In the genomic region with DNA sequence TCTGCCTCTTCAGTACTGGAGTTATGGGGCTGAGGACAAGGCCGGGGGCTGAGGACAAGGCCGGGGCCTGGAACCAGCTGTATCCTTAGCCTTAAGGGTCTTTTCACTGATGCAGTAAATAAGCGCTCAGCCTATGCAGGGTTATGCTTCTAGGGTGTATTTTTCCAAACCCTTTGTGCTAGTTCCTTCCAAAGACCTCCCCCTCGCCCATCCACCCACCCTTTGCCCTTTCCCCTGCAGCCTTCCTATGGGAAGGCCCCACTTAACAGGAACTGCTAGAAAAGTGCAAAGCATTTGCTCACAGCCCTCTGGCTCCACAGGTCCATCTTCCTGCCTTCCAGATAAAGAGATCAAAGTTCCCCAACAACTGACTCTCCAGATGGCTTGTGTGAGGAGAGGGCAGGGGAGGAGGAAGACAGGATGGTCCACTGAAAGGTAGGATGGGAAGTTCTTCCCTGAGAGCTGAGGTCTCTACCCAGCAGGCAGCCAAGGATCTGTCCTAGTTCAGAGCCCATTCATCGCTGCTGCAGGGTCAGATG, we compare ENCODE assay signal across 19 mouse cellular contexts. TPM values are rescaled to one million over a fixed set of nuclear protein-coding genes. Genes with fewer than 3 reads are reported as not detected.
DNase-seq lines count a peak whose midpoint lies in the region; ATAC-seq and TF ChIP-seq lines count a peak whose summit lies in the region.
"Had no signal": no experiment of that assay in that cellular context is flagged by ENCODE, and none has a peak within 500 bp of the region (broad histone marks: within the 10 kb centered on the region; RNA-seq: fewer than 3 reads in every experiment).

No protein-coding gene starts in this region.

- TF ChIP-seq POLR2A in ES-Bruce4 (IDR thresholded peaks at IDR 0.05; ENCODE audit: insufficient read depth, low read length) = no peak

- TF ChIP-seq EP300 in ES-Bruce4 (IDR thresholded peaks at IDR 0.05; ENCODE audit: insufficient read depth, low read depth, low read length) = no peak

- no peak overlapping the region for H3K27ac ChIP-seq in heart, embryonic 11.5 days (ENCODE audit: low read depth, low read length)
- peak overlapping the region; percentile 43 for H3K27ac ChIP-seq in kidney, postnatal 0 days
- peak overlapping the region; percentile 27 for H3K27ac ChIP-seq in ES-Bruce4 (ENCODE audit: insufficient read depth, low read length)
- peak overlapping the region; percentile 43; the same call in 1 of the 2 replicates for H3K27ac ChIP-seq in limb, embryonic 10.5 days
- H3K27ac ChIP-seq: limb, embryonic 13.5 days; neural tube, embryonic 15.5 days had no signal

- no peak for TF ChIP-seq CTCF in kidney, postnatal 0 days (IDR thresholded peaks at IDR 0.05; ENCODE audit: low read depth)
- TF ChIP-seq CTCF in ES-Bruce4 (IDR thresholded peaks at IDR 0.05; ENCODE audit: low read depth, low read length) = no peak

- no peaks in the 10 kb centered on the region for H3K36me3 ChIP-seq in heart, embryonic 11.5 days (ENCODE audit: control insufficient read depth, insufficient read depth, low read length)
- no peaks in the 10 kb centered on the region for H3K36me3 ChIP-seq in kidney, postnatal 0 days (ENCODE audit: insufficient read depth, low read length)
- H3K36me3 ChIP-seq in ES-Bruce4 (ENCODE audit: control insufficient read depth, insufficient read depth, low read length, poor library complexity, severe bottlenecking) = no peaks in the 10 kb centered on the region
- H3K36me3 ChIP-seq in limb, embryonic 10.5 days = no peaks in the 10 kb centered on the region
- H3K36me3 ChIP-seq: G1E; limb, embryonic 13.5 days; neural tube, embryonic 15.5 days had no signal

- H3K9me3 ChIP-seq in heart, embryonic 11.5 days (replicated peaks; ENCODE audit: control insufficient read depth, low read length) = no peaks in the 10 kb centered on the region
- H3K9me3 ChIP-seq in kidney, postnatal 0 days (replicated peaks; ENCODE audit: low read length) = no peaks in the 10 kb centered on the region
- no peaks in the 10 kb centered on the region for H3K9me3 ChIP-seq in ES-Bruce4 (replicated peaks; ENCODE audit: control insufficient read depth, insufficient read depth, low read length, poor library complexity, severe bottlenecking)
- H3K9me3 ChIP-seq in limb, embryonic 10.5 days (replicated peaks) = no peaks in the 10 kb centered on the region
- H3K9me3 ChIP-seq: limb, embryonic 13.5 days; neural tube, embryonic 15.5 days had no signal

- ATAC-seq in heart, embryonic 11.5 days (replicated peaks; ENCODE audit: insufficient number of reproducible peaks, low FRiP score, low TSS enrichment) = no peak; the same call in 1 of the 2 replicates
- no peak for ATAC-seq in kidney, postnatal 0 days (replicated peaks; ENCODE audit: low FRiP score, low read depth)

- no peak for DNase-seq in heart, adult 18-20 months
- peak; percentile 54 for DNase-seq in kidney, postnatal 0 days (ENCODE audit: low spot score)
- DNase-seq in kidney, postnatal 14 days = no peak
- no peak for DNase-seq in limb, embryonic 10.5 days (ENCODE audit: low spot score)
- no peak for DNase-seq in thymus, postnatal 0 days (ENCODE audit: low spot score)
- no peak for DNase-seq in thymus, postnatal 4 days
- DNase-seq: adrenal gland, postnatal 14 days; cerebellum, postnatal 14 days; gastrocnemius, postnatal 14 days; kidney, adult 9 months; layer of hippocampus, postnatal 36 days; lung, postnatal 10 days; retina, postnatal 1 day; thymus, adult 2 months had no signal

- peak overlapping the region; percentile 23; the same call in 1 of the 2 replicates for H3K9ac ChIP-seq in heart, embryonic 11.5 days (ENCODE audit: low read depth, low read length)
- H3K9ac ChIP-seq in kidney, postnatal 0 days (ENCODE audit: low read depth, low read length) = no peak overlapping the region
- H3K9ac ChIP-seq in ES-Bruce4 (ENCODE audit: low read depth, poor library complexity, severe bottlenecking) = no peak overlapping the region
- H3K9ac ChIP-seq: limb, embryonic 13.5 days; neural tube, embryonic 15.5 days had no signal

- H3K4me1 ChIP-seq in heart, embryonic 11.5 days (ENCODE audit: control insufficient read depth, insufficient read depth, low read length) = peaks cover 16% of the 10 kb centered on the region
- peaks cover 22% of the 10 kb centered on the region for H3K4me1 ChIP-seq in kidney, postnatal 0 days (replicated peaks; ENCODE audit: insufficient read depth, low read length)
- peaks cover 5% of the 10 kb centered on the region for H3K4me1 ChIP-seq in ES-Bruce4 (ENCODE audit: control insufficient read depth, insufficient read depth, low read length)
- peaks cover 44% of the 10 kb centered on the region for H3K4me1 ChIP-seq in limb, embryonic 10.5 days
- H3K4me1 ChIP-seq: neural tube, embryonic 15.5 days had no signal

- no peaks in the 10 kb centered on the region for H3K27me3 ChIP-seq in heart, embryonic 11.5 days (ENCODE audit: control insufficient read depth, insufficient read depth, low read length)
- H3K27me3 ChIP-seq in kidney, postnatal 0 days (ENCODE audit: insufficient read depth, low read length) = no peaks in the 10 kb centered on the region
- H3K27me3 ChIP-seq in ES-Bruce4 (ENCODE audit: control insufficient read depth, insufficient read depth, low read length, poor library complexity, severe bottlenecking) = no peaks in the 10 kb centered on the region
- H3K27me3 ChIP-seq in limb, embryonic 10.5 days (ENCODE audit: low read depth, poor library complexity, severe bottlenecking) = no peaks in the 10 kb centered on the region
- H3K27me3 ChIP-seq: limb, embryonic 13.5 days; neural tube, embryonic 15.5 days had no signal

- WGBS in heart, embryonic 11.5 days (ENCODE audit: insufficient replicate concordance) = 53% methylated on average over 5 of the region's 5 CpGs
- 37% methylated on average over 5 of the region's 5 CpGs for WGBS in kidney, postnatal 0 days
- 75% methylated on average over 5 of the region's 5 CpGs for WGBS in limb, embryonic 10.5 days

- H3K4me2 ChIP-seq in heart, embryonic 11.5 days = no peak overlapping the region
- H3K4me2 ChIP-seq in kidney, postnatal 0 days (ENCODE audit: low read length) = no peak overlapping the region
- H3K4me2 ChIP-seq: limb, embryonic 13.5 days; neural tube, embryonic 15.5 days had no signal

- H3K4me3 ChIP-seq in heart, embryonic 11.5 days (ENCODE audit: low read depth, low read length) = no peak overlapping the region
- no peak overlapping the region for H3K4me3 ChIP-seq in kidney, postnatal 0 days (replicated peaks; ENCODE audit: low read depth, low read length)
- H3K4me3 ChIP-seq in ES-Bruce4 (ENCODE audit: low read depth, low read length) = no peak overlapping the region
- H3K4me3 ChIP-seq in limb, embryonic 10.5 days = no peak overlapping the region
- H3K4me3 ChIP-seq: limb, embryonic 13.5 days; neural tube, embryonic 15.5 days had no signal

RNA-seq across cellular contexts. Expression of a gene that starts 26.5 kb away (rescaled TPM):
- 312 and 348 TPM in 2 replicates for polyA plus RNA-seq in heart, embryonic 11.5 days (2014; fragmentation: Nextera tagmentation; extraction: Ambion mirVana)
- total RNA-seq in heart, adult 18-20 months (2021) = 100 to 1,000 TPM; 142 to 150 TPM
- 488 and 506 TPM in 2 replicates for polyA plus RNA-seq in kidney, postnatal 0 days (2015; fragmentation: Nextera tagmentation; extraction: Ambion mirVana)
- 328 and 331 TPM in 2 replicates for polyA plus RNA-seq in ES-Bruce4 (2011; ENCODE audit: insufficient read depth, insufficient read length, low read depth, missing spikeins)
- polyA plus RNA-seq in limb, embryonic 10.5 days (2016; fragmentation: Nextera tagmentation; extraction: Ambion mirVana) = 562 and 618 TPM in 2 replicates
- 466 and 487 TPM in 2 replicates for polyA plus RNA-seq in thymus, postnatal 0 days (2015; fragmentation: Nextera tagmentation; extraction: Ambion mirVana)
